Mouse (Mus musculus) bone marrow, adult 2 months (tissue): ENCODE results near the gene Vps26c. TPM values are rescaled to one million over a fixed set of nuclear protein-coding genes. Genes with fewer than 3 reads are reported as not detected.

ENCODE experiments used
- H3K27ac ChIP-seq: fragments of 200-500 bp; 2 replicates; pipeline ENCODE4 v1.5.1; 2012; ENCODE audit warnings: low read depth, mild to moderate bottlenecking, control low read depth, inconsistent platforms, low read length; ENCODE audit not compliant: control insufficient read depth, poor library complexity, insufficient read depth
- H3K4me1 ChIP-seq: fragments of 200-500 bp; 2 replicates; pipeline ENCODE4 v1.6.1; 2011; ENCODE audit warnings: low read length; ENCODE audit not compliant: control insufficient read depth, insufficient read depth
- H3K4me3 ChIP-seq: fragments of 200-500 bp; replicated peaks from 2 replicates; pipeline ENCODE3; 2011; ENCODE audit warnings: mild to moderate bottlenecking, low read depth, low read length, control low read depth; ENCODE audit not compliant: control insufficient read depth
- CTCF ChIP-seq: fragments of 200-500 bp; IDR thresholded peaks from 2 replicates; pipeline ENCODE4 v1.5.1; 2011; ENCODE audit warnings: low read length, control low read depth; ENCODE audit not compliant: control insufficient read depth, insufficient read depth
- POLR2A ChIP-seq: fragments of 200-500 bp; IDR thresholded peaks from 2 replicates; pipeline ENCODE4 v1.6.1; 2011; ENCODE audit warnings: low read depth, mild to moderate bottlenecking, control low read depth, low read length, borderline replicate concordance; ENCODE audit not compliant: control insufficient read depth
- WGBS: fragments of 180-500 bp; shearing (Covaris S2); methylation state at CpG from one replicate; pipeline ENCODE4 v1.1.7; 2018; 5-methylcytosine and 5-hydroxymethylcytosine counted together
- polyA plus RNA-seq: library from polyadenylated mRNA; stranded (reverse); fragments of >200 nt; gene quantifications from 2 replicates; pipeline ENCODE4 v1.2.4, GENCODE M21; 2011; ENCODE audit warnings: low replicate concordance; ENCODE audit not compliant: missing spikeins, insufficient read depth, insufficient read length

Vps26c gene
- polyA plus RNA-seq, 1 experiment = 11.4 TPM

GRCm38 (mm10) chr16:94540140-94540539 lies 13.5 kb upstream of the Vps26c start:
- WGBS = 89% methylated on average over 9 of the region's 9 CpGs
- H3K4me3 ChIP-seq = no peak overlapping the region
- TF ChIP-seq POLR2A (no peak), CTCF (no peak)
- no peak overlapping the region for H3K27ac ChIP-seq
- no peaks in the 10 kb centered on the region for H3K4me1 ChIP-seq

GRCm38 (mm10) chr16:94537159-94537527 lies 10.5 kb upstream of the Vps26c start:
- 22% methylated on average over 9 of the region's 9 CpGs for WGBS
- no peaks in the 10 kb centered on the region for H3K4me1 ChIP-seq
- no peak overlapping the region for H3K4me3 ChIP-seq
- H3K27ac ChIP-seq = no peak overlapping the region
- TF ChIP-seq POLR2A (no peak), CTCF (no peak)

GRCm38 (mm10) chr16:94536417-94537158 lies 10.0 kb upstream of the Vps26c start:
- H3K4me1 ChIP-seq = no peaks in the 10 kb centered on the region
- H3K27ac ChIP-seq = no peak overlapping the region
- WGBS = 71% methylated on average over 7 of the region's 7 CpGs
- no peak for TF ChIP-seq CTCF
- no peak for TF ChIP-seq POLR2A
- no peak overlapping the region for H3K4me3 ChIP-seq

GRCm38 (mm10) chr16:94535716-94536115 lies 9.1 kb upstream of the Vps26c start:
- 71% methylated on average over 5 of the region's 5 CpGs for WGBS
- Histone ChIP-seq H3K27ac (no peak overlapping the region), H3K4me1 (no peaks in the 10 kb centered on the region), H3K4me3 (no peak overlapping the region)
- TF ChIP-seq POLR2A (no peak), CTCF (no peak)

DNA sequence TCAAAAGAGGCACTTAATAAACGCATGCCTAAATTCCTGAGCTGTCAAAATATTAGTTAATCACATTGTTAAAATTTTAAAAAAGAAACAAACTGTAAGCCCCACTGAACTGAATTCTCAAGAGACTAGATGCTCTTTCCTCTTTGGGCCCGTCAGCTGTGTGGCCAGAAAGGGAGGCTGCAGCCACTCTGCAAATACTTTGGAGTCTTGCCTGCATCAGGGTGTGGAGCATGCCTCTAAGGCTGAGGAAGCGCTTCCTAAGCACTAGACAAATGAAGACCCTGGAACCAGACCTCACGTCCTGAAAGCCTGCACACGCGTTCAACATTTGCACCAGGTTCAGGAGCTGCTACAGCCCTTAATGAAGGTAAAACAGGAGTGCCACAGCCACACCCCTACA lies 7.0 kb upstream of the Vps26c start:
- Histone ChIP-seq H3K4me1 (no peaks in the 10 kb centered on the region), H3K4me3 (no peak overlapping the region), H3K27ac (0 out of 2 replicates have a peak overlapping the region, but pooled peaks have one; percentile 0)
- TF ChIP-seq POLR2A (no peak), CTCF (no peak)
- 76% methylated on average over 6 of the region's 6 CpGs for WGBS

DNA sequence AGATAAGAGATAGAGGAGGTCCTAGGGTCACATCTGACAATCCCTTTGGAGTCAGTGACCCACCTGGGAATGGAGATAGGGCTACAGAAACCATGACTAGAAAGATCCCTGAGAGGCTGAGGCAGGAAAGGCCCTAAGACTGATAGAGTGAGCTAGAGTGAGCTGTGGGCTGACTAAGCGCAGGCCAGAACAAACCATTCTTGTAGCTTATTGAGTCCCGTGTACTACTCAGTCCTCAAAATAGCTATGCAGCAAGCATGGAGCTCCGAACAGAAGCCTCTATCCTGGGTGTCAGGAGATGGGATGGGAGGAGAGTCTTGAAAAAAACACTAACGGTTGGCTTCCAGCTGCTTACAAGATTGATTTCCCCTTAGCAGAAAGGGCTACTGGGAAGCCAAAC lies 4.6 kb upstream of the Vps26c start:
- Histone ChIP-seq H3K27ac (no peak overlapping the region), H3K4me1 (no peaks in the 10 kb centered on the region), H3K4me3 (no peak overlapping the region)
- no peak for TF ChIP-seq POLR2A
- TF ChIP-seq CTCF = no peak
- WGBS = 87% methylated on average over 4 of the region's 4 CpGs

DNA sequence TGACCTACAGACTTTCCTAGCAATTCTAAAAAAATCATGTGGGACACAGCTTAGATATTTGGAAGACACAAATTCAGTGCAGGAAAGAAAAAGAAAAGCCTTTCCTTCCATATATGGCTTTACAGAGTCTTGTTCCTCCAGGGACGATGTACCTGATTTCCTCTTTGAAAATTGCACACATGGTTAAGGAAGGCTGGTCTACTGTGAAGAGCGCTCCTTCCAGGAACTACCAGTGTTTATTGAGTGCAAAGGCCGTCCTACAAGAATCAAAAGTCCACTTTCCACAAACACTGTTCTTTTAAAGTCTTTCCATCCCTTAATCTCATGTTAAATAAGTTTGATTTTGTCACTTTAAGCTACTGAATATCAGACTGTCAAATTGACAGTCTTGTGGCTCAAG lies 916 bp upstream of the Vps26c start:
- 29% methylated on average over 3 of the region's 3 CpGs for WGBS
- TF ChIP-seq POLR2A (no peak), CTCF (no peak)
- H3K4me1 ChIP-seq = no peaks in the 10 kb centered on the region; the same call in 1 of the 2 replicates
- H3K4me3 ChIP-seq = peak overlapping the region; percentile 27
- no peak overlapping the region for H3K27ac ChIP-seq

GRCm38 (mm10) chr16:94527152-94527534 lies 513 bp upstream of the Vps26c start:
- peak overlapping the region; percentile 99 for H3K27ac ChIP-seq
- WGBS = under 1% methylated on average over 13 of the region's 13 CpGs
- no peak for TF ChIP-seq CTCF
- TF ChIP-seq POLR2A = no peak

More at GRCm38 (mm10) chr16:94527152-94527534, 513 bp upstream of the Vps26c start:
- Histone ChIP-seq H3K4me3 (peak overlapping the region; percentile 89), H3K4me1 (no peaks in the 10 kb centered on the region; the same call in 1 of the 2 replicates)
